12 mouse cellular contexts compared by ENCODE assay signal in the genomic region with DNA sequence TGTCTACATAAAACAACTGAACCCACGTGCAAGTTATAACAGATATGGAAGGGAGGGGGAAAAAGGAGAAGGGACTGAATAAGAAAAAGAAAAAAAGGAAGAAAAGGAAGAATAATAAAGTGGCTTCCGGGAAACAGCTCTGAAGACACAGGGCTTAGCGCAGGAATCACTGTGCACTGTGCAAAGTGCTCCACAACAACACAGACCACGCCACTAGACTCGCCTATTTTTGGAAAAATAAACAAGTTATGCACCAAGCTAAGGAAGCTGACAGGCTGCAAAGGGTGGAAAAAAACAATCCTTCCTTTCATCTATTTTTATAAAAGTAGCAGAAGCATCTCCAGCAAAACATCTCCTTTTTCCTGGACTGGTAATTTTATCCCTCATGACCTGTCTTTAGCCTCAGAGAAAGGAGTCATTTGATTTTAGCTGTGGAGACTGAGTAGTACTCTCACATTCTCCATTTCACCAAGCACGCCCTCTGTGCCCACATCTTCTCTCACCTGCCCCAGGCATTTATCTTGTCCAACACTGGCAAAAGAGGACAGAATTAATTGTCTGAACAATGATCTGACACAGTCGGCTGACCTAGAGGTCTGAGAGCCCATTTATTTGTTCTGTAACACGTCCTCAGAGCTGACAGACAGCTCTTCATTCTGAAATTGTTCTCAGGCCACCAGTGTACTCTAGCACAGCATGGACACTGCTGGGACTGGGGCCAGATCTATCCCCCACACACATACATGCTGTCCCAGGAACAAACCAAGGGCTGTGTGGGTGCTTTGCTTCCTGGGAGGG.
DNase-seq lines count a peak whose midpoint lies in the region; ATAC-seq lines count a peak whose summit lies in the region.
"Had no signal": no experiment of that assay in that cellular context is flagged by ENCODE, and none has a peak within 500 bp of the region (broad histone marks: within the 10 kb centered on the region; RNA-seq: fewer than 3 reads in every experiment).

No protein-coding gene starts in this region.

- no peaks in the 10 kb centered on the region for H3K9me3 ChIP-seq in kidney, embryonic 15.5 days (replicated peaks)
- no peaks in the 10 kb centered on the region for H3K9me3 ChIP-seq in heart, embryonic 15.5 days (replicated peaks)
- H3K9me3 ChIP-seq in lung, embryonic 15.5 days = no peaks in the 10 kb centered on the region
- H3K9me3 ChIP-seq: embryonic facial prominence, embryonic 13.5 days; G1E; liver, embryonic 15.5 days had no signal

- WGBS in kidney, embryonic 15.5 days = 32% methylated on average over 8 of the region's 8 CpGs
- WGBS in heart, embryonic 15.5 days = 33% methylated on average over 8 of the region's 8 CpGs
- WGBS in lung, embryonic 15.5 days = 27% methylated on average over 8 of the region's 8 CpGs

- ATAC-seq in kidney, embryonic 15.5 days (replicated peaks; ENCODE audit: low FRiP score) = peak; percentile 93
- ATAC-seq in heart, embryonic 15.5 days (replicated peaks; ENCODE audit: insufficient number of reproducible peaks, insufficient read depth, low FRiP score, low read depth) = peak; percentile 82
- peak; percentile 88 for ATAC-seq in lung, embryonic 15.5 days (ENCODE audit: borderline replicate concordance, extremely low read depth, low FRiP score, low TSS enrichment)

- H3K9ac ChIP-seq in kidney, embryonic 15.5 days = no peak overlapping the region
- no peak overlapping the region for H3K9ac ChIP-seq in heart, embryonic 15.5 days
- no peak overlapping the region for H3K9ac ChIP-seq in lung, embryonic 15.5 days
- H3K9ac ChIP-seq: embryonic facial prominence, embryonic 13.5 days; liver, embryonic 15.5 days had no signal

- DNase-seq in kidney, adult 18-20 months = no peak
- DNase-seq in cerebellum, adult 9-11 months = peak; percentile 6
- no peak for DNase-seq in spleen, postnatal 10 days (ENCODE audit: low spot score in 2 of 2)
- no peak for DNase-seq in gastrocnemius, postnatal 25 days
- DNase-seq: gastrocnemius, postnatal 10 days; spleen, adult 18-20 months had no signal

- H3K36me3 ChIP-seq in kidney, embryonic 15.5 days = no peaks in the 10 kb centered on the region
- H3K36me3 ChIP-seq in heart, embryonic 15.5 days = no peaks in the 10 kb centered on the region
- no peaks in the 10 kb centered on the region for H3K36me3 ChIP-seq in lung, embryonic 15.5 days
- H3K36me3 ChIP-seq: embryonic facial prominence, embryonic 13.5 days; G1E; liver, embryonic 15.5 days had no signal

- H3K27ac ChIP-seq in kidney, embryonic 15.5 days = no peak overlapping the region
- H3K27ac ChIP-seq in heart, embryonic 15.5 days = peak overlapping the region; percentile 83
- no peak overlapping the region for H3K27ac ChIP-seq in lung, embryonic 15.5 days
- H3K27ac ChIP-seq: embryonic facial prominence, embryonic 13.5 days; liver, embryonic 15.5 days had no signal

- H3K27me3 ChIP-seq in kidney, embryonic 15.5 days = no peaks in the 10 kb centered on the region
- no peaks in the 10 kb centered on the region for H3K27me3 ChIP-seq in heart, embryonic 15.5 days
- H3K27me3 ChIP-seq in lung, embryonic 15.5 days = no peaks in the 10 kb centered on the region
- H3K27me3 ChIP-seq: embryonic facial prominence, embryonic 13.5 days; liver, embryonic 15.5 days had no signal

- H3K4me3 ChIP-seq in kidney, embryonic 15.5 days (replicated peaks) = no peak overlapping the region
- H3K4me3 ChIP-seq in heart, embryonic 15.5 days = no peak overlapping the region
- no peak overlapping the region for H3K4me3 ChIP-seq in lung, embryonic 15.5 days
- H3K4me3 ChIP-seq: embryonic facial prominence, embryonic 13.5 days; liver, embryonic 15.5 days had no signal

- H3K4me1 ChIP-seq in kidney, embryonic 15.5 days = peaks cover 9% of the 10 kb centered on the region
- peaks cover 20% of the 10 kb centered on the region; the same call in 1 of the 2 replicates for H3K4me1 ChIP-seq in heart, embryonic 15.5 days (replicated peaks)
- H3K4me1 ChIP-seq in lung, embryonic 15.5 days = no peaks in the 10 kb centered on the region
- H3K4me1 ChIP-seq: embryonic facial prominence, embryonic 13.5 days; liver, embryonic 15.5 days had no signal

- H3K4me2 ChIP-seq in kidney, embryonic 15.5 days = no peak overlapping the region
- no peak overlapping the region for H3K4me2 ChIP-seq in heart, embryonic 15.5 days
- H3K4me2 ChIP-seq in lung, embryonic 15.5 days = no peak overlapping the region
- H3K4me2 ChIP-seq: embryonic facial prominence, embryonic 13.5 days; liver, embryonic 15.5 days had no signal
